ENCODE assay signal across 21 mouse cellular contexts in the genomic region with DNA sequence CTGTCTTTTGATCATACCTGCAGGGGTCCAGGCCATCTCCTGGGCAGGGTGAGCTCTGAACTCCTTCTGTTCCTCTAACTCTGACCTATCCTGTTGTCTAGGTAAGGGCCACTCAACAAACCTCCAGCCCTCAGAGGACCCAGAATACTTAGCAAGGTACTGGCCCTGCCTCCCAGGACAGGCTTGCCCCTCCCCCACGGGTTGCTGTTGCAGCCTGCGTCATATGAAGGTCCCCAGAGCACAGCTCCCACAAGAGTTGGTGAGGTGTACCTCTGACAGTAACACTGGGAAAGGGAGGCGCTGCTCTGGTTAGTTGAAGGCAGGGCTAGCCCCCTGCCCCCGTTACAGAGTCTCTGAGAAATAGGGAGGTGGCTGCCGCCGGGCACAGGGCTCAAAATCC. TPM values are rescaled to one million over a fixed set of nuclear protein-coding genes. Genes with fewer than 3 reads are reported as not detected.
A peak's percentile ranks its signal among the peaks of the same experiment; 100 is the strongest.
DNase-seq lines count a peak whose midpoint lies in the region; ATAC-seq and TF ChIP-seq lines count a peak whose summit lies in the region.
"Had no signal": no experiment of that assay in that cellular context is flagged by ENCODE, and none has a peak within 500 bp of the region (broad histone marks: within the 10 kb centered on the region; RNA-seq: fewer than 3 reads in every experiment).

No protein-coding gene starts in this region.

- 0 out of 2 replicates have a peak overlapping the region, but pooled peaks have one; percentile 91 for H3K4me2 ChIP-seq in kidney, embryonic 15.5 days
- H3K4me2 ChIP-seq in CH12.LX (ENCODE audit: insufficient read depth, low read depth, poor library complexity, severe bottlenecking) = no peak overlapping the region

- no peak overlapping the region for H3K9ac ChIP-seq in kidney, embryonic 15.5 days
- H3K9ac ChIP-seq in CH12.LX (ENCODE audit: insufficient read depth, low read depth) = no peak overlapping the region
- H3K9ac ChIP-seq: lung, embryonic 15.5 days had no signal

- H3K27ac ChIP-seq in kidney, embryonic 15.5 days = no peak overlapping the region
- no peak overlapping the region for H3K27ac ChIP-seq in CH12.LX (ENCODE audit: insufficient read depth, low read depth)
- H3K27ac ChIP-seq in embryonic facial prominence, embryonic 10.5 days (replicated peaks) = no peak overlapping the region
- H3K27ac ChIP-seq: limb, embryonic 12.5 days; lung, embryonic 15.5 days had no signal

- no peak for TF ChIP-seq POLR2A in CH12.LX (IDR thresholded peaks at IDR 0.05; ENCODE audit: low read depth, low read length)

- peaks cover 22% of the 10 kb centered on the region for H3K36me3 ChIP-seq in kidney, embryonic 15.5 days
- H3K36me3 ChIP-seq in CH12.LX (replicated peaks in 1 of 2; ENCODE audit: control insufficient read depth in 1 of 2, insufficient read depth in 1 of 2, low read length in 1 of 2) = peaks cover 21 to 36% of the 10 kb centered on the region in 2 experiments
- H3K36me3 ChIP-seq in embryonic facial prominence, embryonic 10.5 days (replicated peaks) = peaks cover 29% of the 10 kb centered on the region

- no peak for TF ChIP-seq RAD21 in CH12.LX (IDR thresholded peaks at IDR 0.05; ENCODE audit: low read depth, low read length)

- no peak for TF ChIP-seq CTCF in CH12.LX (conservative IDR thresholded peaks at IDR 0.05 in 1 of 2, IDR thresholded peaks at IDR 0.05 in 1 of 2; ENCODE audit: low read depth in 2 of 2, low read length in 2 of 2)

- in situ Hi-C loops in CH12.LX (cut with MboI; ENCODE audit: low pct_ligation_motif_present, low pct_unique_long_range_greater_than_20kb, low sequenced_read_pairs) = no loop called here

- no peak for TF ChIP-seq EP300 in CH12.LX (IDR thresholded peaks at IDR 0.05; ENCODE audit: low read length)

- DNase-seq in heart, adult 11 months = peak; percentile 82
- no peak for DNase-seq in heart, postnatal 14 days
- DNase-seq in kidney, adult 8-10 months = no peak
- peak; percentile 18 for DNase-seq in CH12.LX (ENCODE audit: extremely low read depth)
- peak; percentile 24 for DNase-seq in embryonic facial prominence, embryonic 10.5 days (ENCODE audit: low spot score)
- no peak for DNase-seq in thymus, adult 18-20 months
- DNase-seq: adrenal gland, postnatal 25 days; cerebellum, postnatal 25 days; kidney, adult 2 months; layer of hippocampus, postnatal 36 days had no signal

- dilution Hi-C loops in CH12.LX (cut with MboI; ENCODE audit: extremely low pct_ligation_motif_present, extremely low pct_unique_long_range_greater_than_20kb, low sequenced_read_pairs) = no loop called here

- intact Hi-C loops in heart, postnatal 14 days (cut with DNase I) = no loop called here

- peaks cover 21% of the 10 kb centered on the region for H3K4me1 ChIP-seq in kidney, embryonic 15.5 days
- H3K4me1 ChIP-seq in CH12.LX (ENCODE audit: control insufficient read depth in 1 of 2, insufficient read depth in 2 of 2) = peaks cover 23 to 34% of the 10 kb centered on the region in 2 experiments
- peaks cover 26% of the 10 kb centered on the region for H3K4me1 ChIP-seq in embryonic facial prominence, embryonic 10.5 days

- H3K79me2 ChIP-seq in CH12.LX (replicated peaks; ENCODE audit: control insufficient read depth, extremely low read depth, insufficient read depth, poor library complexity, severe bottlenecking) = no peaks in the 10 kb centered on the region

- no peaks in the 10 kb centered on the region for H3K9me3 ChIP-seq in kidney, embryonic 15.5 days (replicated peaks)
- H3K9me3 ChIP-seq in CH12.LX (replicated peaks; ENCODE audit: low read length) = peaks cover 4% of the 10 kb centered on the region
- no peaks in the 10 kb centered on the region for H3K9me3 ChIP-seq in embryonic facial prominence, embryonic 10.5 days
- H3K9me3 ChIP-seq: limb, embryonic 12.5 days; lung, embryonic 15.5 days had no signal

- no peak for ATAC-seq in kidney, embryonic 15.5 days (replicated peaks; ENCODE audit: low FRiP score)
- ATAC-seq in inflammation-experienced regulatory T-cells, adult 6 months = no peak
- ATAC-seq: forebrain, embryonic 16.5 days; midbrain, embryonic 16.5 days had no signal

- H3K27me3 ChIP-seq in kidney, embryonic 15.5 days = peaks cover 41% of the 10 kb centered on the region
- H3K27me3 ChIP-seq in CH12.LX (replicated peaks) = peaks cover 31% of the 10 kb centered on the region
- H3K27me3 ChIP-seq in embryonic facial prominence, embryonic 10.5 days (replicated peaks; ENCODE audit: low read depth, poor library complexity, severe bottlenecking) = peaks cover 46% of the 10 kb centered on the region

- 4% methylated on average over 6 of the region's 6 CpGs for whole genome bisulfite sequencing in kidney, embryonic 15.5 days
- WGBS in embryonic facial prominence, embryonic 10.5 days = 8% methylated on average over 6 of the region's 6 CpGs

- H3K4me3 ChIP-seq in kidney, embryonic 15.5 days (replicated peaks) = no peak overlapping the region
- no peak overlapping the region for H3K4me3 ChIP-seq in CH12.LX (replicated peaks in 1 of 3; ENCODE audit: low read depth in 2 of 3, low read length in 2 of 3, poor library complexity in 1 of 3)
- H3K4me3 ChIP-seq in embryonic facial prominence, embryonic 10.5 days = no peak overlapping the region

TF ChIP-seq in CH12.LX, 34 proteins besides CTCF, POLR2A, EP300 and RAD21:
- TF ChIP-seq ZC3H11A (IDR thresholded peaks at IDR 0.05; ENCODE audit: low read depth, low read length) (no peak), POLR2AphosphoS2 (IDR thresholded peaks at IDR 0.05; ENCODE audit: low read depth, low read length) (0 out of 2 replicates have a peak, but pooled peaks have one; percentile 42), MXI1 (IDR thresholded peaks at IDR 0.05; ENCODE audit: low read depth, low read length) (no peak)

RNA-seq across cellular contexts. Expression of gene Gng13, which starts 0.8 kb away (rescaled TPM):
- total RNA-seq in heart, postnatal 14 days (2021) = 1 to 10 TPM; 1.7 to 2.1 TPM
- polyA plus RNA-seq in kidney, embryonic 15.5 days (2015; fragmentation: Nextera tagmentation; extraction: Ambion mirVana) = 0.99 and 1.1 TPM in 2 replicates
- total RNA-seq in CH12.LX (2012; rRNA removed) (2.9 and 3.4 TPM in 2 replicates), CH12.LX (2014; rRNA removed) (not detected in 2 replicates)
- polyA plus RNA-seq in CH12.LX (2012; ENCODE audit: insufficient read length, low read depth) = 1.3 and 1.9 TPM in 2 replicates
- polyA plus RNA-seq in embryonic facial prominence, embryonic 10.5 days (2016; fragmentation: Nextera tagmentation; extraction: Ambion mirVana) = 1.8 and 2.5 TPM in 2 replicates
- polyA plus RNA-seq in inflammation-experienced regulatory T-cells, adult 6 months (2017; shearing (Covaris generic)) = not detected
- total RNA-seq: adrenal gland, postnatal 25 days; gastrocnemius, adult 18-20 months; granulocyte monocyte progenitor cell, adult 5-6 weeks; hematopoietic stem cell, adult 5-6 weeks; megakaryocyte progenitor cell, adult 5-6 weeks had no signal
- polyA plus RNA-seq: C2C12; kidney, adult 2 months had no signal

RNA-seq across cellular contexts. Expression of gene Chtf18, which starts 11.1 kb away (rescaled TPM):
- 1 to 10 TPM; 1.1 to 4.4 TPM for total RNA-seq in heart, postnatal 14 days (2021)
- 31.0 and 38.4 TPM in 2 replicates for polyA plus RNA-seq in kidney, embryonic 15.5 days (2015; fragmentation: Nextera tagmentation; extraction: Ambion mirVana)
- total RNA-seq in CH12.LX (2012; rRNA removed) = 24.8 and 34.5 TPM in 2 replicates
- total RNA-seq in CH12.LX (2014; rRNA removed) = 11.9 and 14.5 TPM in 2 replicates
- polyA plus RNA-seq in CH12.LX (2012; ENCODE audit: insufficient read length, low read depth) = 38.2 and 49.9 TPM in 2 replicates
- 60.7 and 66.2 TPM in 2 replicates for polyA plus RNA-seq in embryonic facial prominence, embryonic 10.5 days (2016; fragmentation: Nextera tagmentation; extraction: Ambion mirVana)
- polyA plus RNA-seq in inflammation-experienced regulatory T-cells, adult 6 months (2017; shearing (Covaris generic)) = 10 to 100 TPM in 1 of 3 experiments, 1 to 10 TPM in 2; 1.4 to 12.9 (median 3.9) TPM

RNA-seq across cellular contexts. Expression of gene Rpusd1, which starts 11.3 kb away (rescaled TPM):
- 1 to 10 TPM; 5.0 to 5.4 TPM for total RNA-seq in heart, postnatal 14 days (2021)
- polyA plus RNA-seq in kidney, embryonic 15.5 days (2015; fragmentation: Nextera tagmentation; extraction: Ambion mirVana) = 19.3 and 20.7 TPM in 2 replicates
- 5.8 and 7.2 TPM in 2 replicates for total RNA-seq in CH12.LX (2012; rRNA removed)
- 4.4 and 5.6 TPM in 2 replicates for total RNA-seq in CH12.LX (2014; rRNA removed)
- polyA plus RNA-seq in CH12.LX (2012; ENCODE audit: insufficient read length, low read depth) = 11.7 and 13.8 TPM in 2 replicates
- polyA plus RNA-seq in embryonic facial prominence, embryonic 10.5 days (2016; fragmentation: Nextera tagmentation; extraction: Ambion mirVana) = 23.7 and 25.5 TPM in 2 replicates
- polyA plus RNA-seq in inflammation-experienced regulatory T-cells, adult 6 months (2017; shearing (Covaris generic)) = 10 to 100 TPM in 2 of 3 experiments, 1 to 10 TPM in 1; 8.6 to 12.5 (median 11.2) TPM

RNA-seq across cellular contexts. Expression of gene Mslnl, which starts 19.7 kb away (rescaled TPM):
- not detected for total RNA-seq in heart, postnatal 14 days (2021)
- 0.08 TPM in 1 of 2 replicates, not detected in the other for polyA plus RNA-seq in kidney, embryonic 15.5 days (2015; fragmentation: Nextera tagmentation; extraction: Ambion mirVana)
- not detected in 2 replicates for total RNA-seq in CH12.LX (2012; rRNA removed)
- total RNA-seq in CH12.LX (2014; rRNA removed) = not detected in 2 replicates
- not detected in 2 replicates for polyA plus RNA-seq in CH12.LX (2012; ENCODE audit: insufficient read length, low read depth)
- 0.11 TPM in 1 of 2 replicates, not detected in the other for polyA plus RNA-seq in embryonic facial prominence, embryonic 10.5 days (2016; fragmentation: Nextera tagmentation; extraction: Ambion mirVana)
- not detected for polyA plus RNA-seq in inflammation-experienced regulatory T-cells, adult 6 months (2017; shearing (Covaris generic))
- total RNA-seq: adrenal gland, postnatal 25 days; gastrocnemius, adult 18-20 months; granulocyte monocyte progenitor cell, adult 5-6 weeks; hematopoietic stem cell, adult 5-6 weeks; megakaryocyte progenitor cell, adult 5-6 weeks had no signal
- polyA plus RNA-seq: C2C12; forebrain, embryonic 16.5 days; kidney, adult 2 months; limb, embryonic 12.5 days; midbrain, embryonic 16.5 days had no signal

RNA-seq across cellular contexts. Expression of gene Msln, which starts 38.0 kb away (rescaled TPM):
- total RNA-seq in heart, postnatal 14 days (2021) = 10 to 100 TPM; 30.0 to 34.5 TPM
- polyA plus RNA-seq in kidney, embryonic 15.5 days (2015; fragmentation: Nextera tagmentation; extraction: Ambion mirVana) = 5.6 and 6.3 TPM in 2 replicates
- total RNA-seq in CH12.LX (2012; rRNA removed) (not detected in 2 replicates), CH12.LX (2014; rRNA removed) (not detected in 2 replicates)
- not detected in 2 replicates for polyA plus RNA-seq in CH12.LX (2012; ENCODE audit: insufficient read length, low read depth)
- polyA plus RNA-seq in embryonic facial prominence, embryonic 10.5 days (2016; fragmentation: Nextera tagmentation; extraction: Ambion mirVana) = 0.55 and 0.65 TPM in 2 replicates
- not detected for polyA plus RNA-seq in inflammation-experienced regulatory T-cells, adult 6 months (2017; shearing (Covaris generic))
- total RNA-seq: granulocyte monocyte progenitor cell, adult 5-6 weeks; hematopoietic stem cell, adult 5-6 weeks; megakaryocyte progenitor cell, adult 5-6 weeks had no signal
- polyA plus RNA-seq: limb, embryonic 12.5 days had no signal

Comparison
In these comparisons a context has a peak if more than half of its experiments do, and no peak if none do; other contexts are left out.
1. DNase-seq: peak in heart, adult 11 months (single experiment), CH12.LX (single experiment) and embryonic facial prominence, embryonic 10.5 days (single experiment); none in heart, postnatal 14 days (0 of 2), kidney, adult 8-10 months (0 of 2) and thymus, adult 18-20 months (0 of 2).